Mouse (Mus musculus): Measurements from ENCODE around the gene Rhbdf2. TPM values are rescaled to one million over a fixed set of nuclear protein-coding genes. Genes with fewer than 3 reads are reported as not detected.
"Not testable (repeated sequence)": the region's sequence is repeated elsewhere in the genome, so short reads cannot be mapped to it uniquely, and the experiment has no call there.

Rhbdf2 gene
- polyA plus RNA-seq, 2 experiments: 5.0 to 11.4 TPM

GRCm38 (mm10) chr11:116611883-116612282 lies 14.9 kb downstream of the Rhbdf2 start:
- DNase-seq (ENCODE audit: low spot score) (no peak), ATAC-seq (ENCODE audit: low FRiP score, low read depth) (no peak)
- Histone ChIP-seq H3K36me3 (ENCODE audit: control insufficient read depth, insufficient read depth, low read length) (no peaks in the 10 kb centered on the region), H3K27me3 (ENCODE audit: control insufficient read depth, insufficient read depth, low read length) (no peaks in the 10 kb centered on the region), H3K27ac (replicated peaks; ENCODE audit: low read depth, low read length) (no peak overlapping the region), H3K4me2 (replicated peaks; ENCODE audit: low read depth, low read length, severe bottlenecking) (no peak overlapping the region), H3K4me3 (replicated peaks; ENCODE audit: low read length) (no peak overlapping the region), H3K9me3 (ENCODE audit: control insufficient read depth, low read length) (no peaks in the 10 kb centered on the region), H3K4me1 (ENCODE audit: control insufficient read depth, insufficient read depth, low read length) (0 out of 2 replicates have a peak, but pooled peaks cover 3% of the 10 kb centered on the region), H3K9ac (ENCODE audit: low read depth, low read length, severe bottlenecking) (no peak overlapping the region)
- WGBS: 87% methylated on average over 9 of the region's 9 CpGs
- TF ChIP-seq POLR2A (IDR thresholded peaks at IDR 0.05; ENCODE audit: borderline replicate concordance, extremely low read depth, insufficient read depth, insufficient read length): no peak

DNA sequence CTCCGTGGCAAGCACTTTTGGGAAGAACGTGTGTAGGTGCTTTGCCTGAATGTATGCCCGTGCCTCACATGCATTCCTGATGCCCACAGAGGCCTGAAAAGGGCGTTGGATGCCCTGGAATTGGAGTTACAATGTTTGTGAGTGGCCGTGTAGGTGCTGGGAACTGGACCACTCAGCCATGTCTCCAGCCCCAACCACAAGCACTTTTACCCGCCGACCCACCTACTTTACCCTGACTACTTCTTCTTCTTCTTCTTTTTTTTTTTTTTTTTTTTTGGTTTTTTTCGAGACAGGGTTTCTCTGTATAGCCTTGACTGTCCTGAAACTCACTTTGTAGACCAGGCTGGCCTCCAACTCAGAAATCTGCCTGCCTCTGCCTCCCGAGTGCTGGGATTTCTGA lies 15.7 kb downstream of the Rhbdf2 start:
- WGBS: 88% methylated on average over 9 of the region's 9 CpGs
- H3K4me3 ChIP-seq (replicated peaks; ENCODE audit: low read length); H3K36me3 ChIP-seq (ENCODE audit: control insufficient read depth, insufficient read depth, low read length); H3K4me2 ChIP-seq (replicated peaks; ENCODE audit: low read depth, low read length, severe bottlenecking); DNase-seq (ENCODE audit: low spot score); H3K9me3 ChIP-seq (ENCODE audit: control insufficient read depth, low read length); H3K4me1 ChIP-seq (ENCODE audit: control insufficient read depth, insufficient read depth, low read length); H3K9ac ChIP-seq (ENCODE audit: low read depth, low read length, severe bottlenecking); H3K27ac ChIP-seq (replicated peaks; ENCODE audit: low read depth, low read length); H3K27me3 ChIP-seq (ENCODE audit: control insufficient read depth, insufficient read depth, low read length); ATAC-seq (ENCODE audit: low FRiP score, low read depth): not testable (repeated sequence)

DNA sequence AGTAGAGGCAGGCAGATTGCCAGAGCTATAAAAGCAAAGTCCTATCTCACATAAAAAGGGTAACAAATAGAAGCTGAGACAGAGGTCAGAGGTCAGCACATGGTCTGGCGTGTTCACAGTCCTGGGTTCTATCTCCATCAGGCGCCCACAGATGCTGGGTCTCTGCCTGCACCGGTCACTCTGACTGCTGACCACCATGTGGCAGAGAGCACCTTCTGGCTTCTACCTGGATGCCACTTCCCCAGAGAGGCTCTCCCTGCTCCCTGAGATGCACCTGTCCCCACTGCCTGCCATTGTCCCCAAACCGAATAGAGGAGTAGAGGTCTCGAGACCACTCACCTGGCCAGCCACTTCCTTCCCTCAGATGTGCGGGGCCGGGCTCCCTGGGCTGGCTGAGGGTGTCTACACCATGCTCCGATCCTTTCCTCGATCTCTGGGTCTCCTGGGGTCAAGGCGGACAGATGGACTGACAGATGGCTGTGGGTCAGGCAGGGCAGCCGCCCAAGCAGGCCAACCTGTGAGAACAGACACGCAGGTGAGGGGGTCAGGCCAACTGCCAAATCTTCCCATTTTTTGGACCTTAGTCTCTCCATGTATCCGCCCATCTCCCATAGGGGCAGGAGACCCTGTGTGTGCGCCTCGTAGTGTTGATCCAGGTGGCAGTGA lies 16.7 kb downstream of the Rhbdf2 start:
- ATAC-seq (ENCODE audit: low FRiP score, low read depth): no peak
- H3K9me3 ChIP-seq (ENCODE audit: control insufficient read depth, low read length): no peaks in the 10 kb centered on the region
- H3K27ac ChIP-seq (replicated peaks; ENCODE audit: low read depth, low read length): no peak overlapping the region
- H3K36me3 ChIP-seq (ENCODE audit: control insufficient read depth, insufficient read depth, low read length): 0 out of 2 replicates have a peak, but pooled peaks cover 3% of the 10 kb centered on the region
- H3K4me1 ChIP-seq (ENCODE audit: control insufficient read depth, insufficient read depth, low read length): no peaks in the 10 kb centered on the region
- H3K27me3 ChIP-seq (ENCODE audit: control insufficient read depth, insufficient read depth, low read length): no peaks in the 10 kb centered on the region
- H3K4me2 ChIP-seq (replicated peaks; ENCODE audit: low read depth, low read length, severe bottlenecking): no peak overlapping the region
- no peak overlapping the region for H3K9ac ChIP-seq (ENCODE audit: low read depth, low read length, severe bottlenecking)
- no peak overlapping the region for H3K4me3 ChIP-seq (replicated peaks; ENCODE audit: low read length)
- WGBS: 76% methylated on average over 15 of the region's 15 CpGs
- no peak for TF ChIP-seq POLR2A (IDR thresholded peaks at IDR 0.05; ENCODE audit: borderline replicate concordance, extremely low read depth, insufficient read depth, insufficient read length)
- no peak for DNase-seq (ENCODE audit: low spot score)

GRCm38 (mm10) chr11:116607717-116608116 lies 19.1 kb downstream of the Rhbdf2 start:
- H3K4me1 ChIP-seq (ENCODE audit: control insufficient read depth, insufficient read depth, low read length): no peaks in the 10 kb centered on the region
- TF ChIP-seq POLR2A (IDR thresholded peaks at IDR 0.05; ENCODE audit: borderline replicate concordance, extremely low read depth, insufficient read depth, insufficient read length): no peak
- H3K27ac ChIP-seq (replicated peaks; ENCODE audit: low read depth, low read length): no peak overlapping the region
- H3K9me3 ChIP-seq (ENCODE audit: control insufficient read depth, low read length): no peaks in the 10 kb centered on the region
- H3K36me3 ChIP-seq (ENCODE audit: control insufficient read depth, insufficient read depth, low read length): peaks cover 16% of the 10 kb centered on the region; the same call in 1 of the 2 replicates
- DNase-seq (ENCODE audit: low spot score) (no peak), ATAC-seq (ENCODE audit: low FRiP score, low read depth) (no peak)
- no peak overlapping the region for H3K4me2 ChIP-seq (replicated peaks; ENCODE audit: low read depth, low read length, severe bottlenecking)
- WGBS: 94% methylated on average over 3 of the region's 3 CpGs
- H3K4me3 ChIP-seq (replicated peaks; ENCODE audit: low read length): no peak overlapping the region
- H3K27me3 ChIP-seq (ENCODE audit: control insufficient read depth, insufficient read depth, low read length): no peaks in the 10 kb centered on the region
- H3K9ac ChIP-seq (ENCODE audit: low read depth, low read length, severe bottlenecking): no peak overlapping the region

DNA sequence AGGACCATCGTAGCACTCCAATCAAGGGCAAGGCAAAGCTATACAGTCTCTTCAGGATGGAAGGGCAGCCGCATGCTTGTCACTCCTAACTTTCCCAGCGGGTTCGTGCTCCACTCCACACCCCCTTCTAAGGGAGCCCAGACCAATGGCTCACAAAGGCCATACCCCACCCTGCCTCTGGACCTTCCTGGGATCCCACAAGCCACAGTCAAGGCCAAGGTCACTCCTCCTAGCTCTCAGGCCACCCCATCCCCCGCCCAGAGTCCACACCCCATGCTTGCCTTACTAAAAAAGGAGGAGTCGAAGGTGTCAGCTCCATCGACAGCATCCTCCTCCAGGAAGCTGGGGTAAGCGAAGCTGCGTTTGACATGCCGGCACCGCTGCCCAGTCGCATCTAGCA lies 22.7 kb downstream of the Rhbdf2 start:
- no peaks in the 10 kb centered on the region for H3K4me1 ChIP-seq (ENCODE audit: control insufficient read depth, insufficient read depth, low read length)
- H3K4me2 ChIP-seq (replicated peaks; ENCODE audit: low read depth, low read length, severe bottlenecking): no peak overlapping the region
- no peak overlapping the region for H3K27ac ChIP-seq (replicated peaks; ENCODE audit: low read depth, low read length)
- peaks cover 34% of the 10 kb centered on the region for H3K36me3 ChIP-seq (ENCODE audit: control insufficient read depth, insufficient read depth, low read length)
- TF ChIP-seq POLR2A (IDR thresholded peaks at IDR 0.05; ENCODE audit: borderline replicate concordance, extremely low read depth, insufficient read depth, insufficient read length): no peak
- DNase-seq (ENCODE audit: low spot score) (no peak), ATAC-seq (ENCODE audit: low FRiP score, low read depth) (no peak)
- no peak overlapping the region for H3K9ac ChIP-seq (ENCODE audit: low read depth, low read length, severe bottlenecking)
- H3K9me3 ChIP-seq (ENCODE audit: control insufficient read depth, low read length): no peaks in the 10 kb centered on the region
- H3K27me3 ChIP-seq (ENCODE audit: control insufficient read depth, insufficient read depth, low read length): no peaks in the 10 kb centered on the region
- no peak overlapping the region for H3K4me3 ChIP-seq (replicated peaks; ENCODE audit: low read length)
- WGBS: 91% methylated on average over 12 of the region's 12 CpGs

Data from limb, embryonic 14.5 days (tissue).